Mouse (Mus musculus) midbrain, embryonic 12.5 days (tissue): ENCODE data around the gene Gm28043. TPM values are rescaled to one million over a fixed set of nuclear protein-coding genes. Genes with fewer than 3 reads are reported as not detected.
"Not testable (repeated sequence)": the region's sequence is repeated elsewhere in the genome, so short reads cannot be mapped to it uniquely, and the experiment has no call there.

ENCODE experiments used
- ATAC-seq: fragments of 200-750 bp; cut with Nextera tagmentation; 2 replicates; pipeline ENCODE4 v1.8.0; 2017; ENCODE audit warnings: low read depth, moderate TSS enrichment, moderate library complexity; ENCODE audit not compliant: low FRiP score
- H3K27ac ChIP-seq: fragments of 300-500 bp; sonication (generic); replicated peaks from 2 replicates; pipeline ENCODE4 v1.5.1; 2016; ENCODE audit warnings: mild to moderate bottlenecking
- H3K27me3 ChIP-seq: fragments of 300-500 bp; sonication (generic); 2 replicates; pipeline ENCODE4 v1.6.1; 2016; ENCODE audit warnings: mild to moderate bottlenecking
- H3K36me3 ChIP-seq: fragments of 300-500 bp; sonication (generic); 2 replicates; pipeline ENCODE4 v1.6.1; 2016
- H3K4me1 ChIP-seq: fragments of 300-500 bp; sonication (generic); 2 replicates; pipeline ENCODE4 v1.6.1; 2016
- H3K4me2 ChIP-seq: fragments of 300-500 bp; sonication (generic); replicated peaks from 2 replicates; pipeline ENCODE4 v1.6.1; 2016; ENCODE audit warnings: mild to moderate bottlenecking, moderate library complexity
- H3K4me3 ChIP-seq: fragments of 300-500 bp; sonication (generic); 2 replicates; pipeline ENCODE4 v1.5.1; 2016; ENCODE audit warnings: mild to moderate bottlenecking
- H3K9ac ChIP-seq: fragments of 300-500 bp; sonication (generic); replicated peaks from 2 replicates; pipeline ENCODE4 v1.6.1; 2016; ENCODE audit warnings: mild to moderate bottlenecking, moderate library complexity
- H3K9me3 ChIP-seq: fragments of 300-500 bp; sonication (generic); 2 replicates; pipeline ENCODE4 v1.6.1; 2016; ENCODE audit warnings: mild to moderate bottlenecking
- WGBS: fragments of 180-500 bp; shearing (Covaris S2); methylation state at CpG from one replicate; pipeline ENCODE4 v1.1.7; 2016; 5-methylcytosine and 5-hydroxymethylcytosine counted together
- polyA plus RNA-seq: library from polyadenylated mRNA; unstranded; fragments of >200 nt; fragmentation: Nextera tagmentation; extraction: Ambion mirVana; gene quantifications from 2 replicates; pipeline ENCODE4 v1.2.1, GENCODE M21; 2016

Gene Gm28043
- polyA plus RNA-seq, 1 experiment from 2014 or later = 5.0 TPM

- no peaks in the 10 kb centered on the region for H3K9me3 ChIP-seq
- WGBS = 31% methylated on average over 3 of the region's 3 CpGs
- H3K4me2 ChIP-seq = no peak overlapping the region
- no peak overlapping the region for H3K27ac ChIP-seq
- peaks cover 42% of the 10 kb centered on the region for H3K4me1 ChIP-seq
- H3K27me3 ChIP-seq = no peaks in the 10 kb centered on the region
- peak; percentile 48; the same call in 1 of the 2 replicates for ATAC-seq
- H3K9ac ChIP-seq = no peak overlapping the region
- H3K4me3 ChIP-seq = no peak overlapping the region
- peaks cover 47% of the 10 kb centered on the region for H3K36me3 ChIP-seq
These were observed 90.1 kb downstream of the Gm28043 start for GRCm38 (mm10) chr17:29704781-29705180.

- no peaks in the 10 kb centered on the region for H3K27me3 ChIP-seq
- H3K4me1 ChIP-seq = peaks cover 53% of the 10 kb centered on the region
- 90% methylated on average over 5 of the region's 5 CpGs for WGBS
- H3K9me3 ChIP-seq = no peaks in the 10 kb centered on the region
- no peak overlapping the region for H3K9ac ChIP-seq
- H3K27ac ChIP-seq = no peak overlapping the region
- no peak overlapping the region for H3K4me2 ChIP-seq
- H3K36me3 ChIP-seq = peaks cover 36% of the 10 kb centered on the region
- no peak overlapping the region for H3K4me3 ChIP-seq
- no peak for ATAC-seq
These were observed 91.2 kb downstream of the Gm28043 start for GRCm38 (mm10) chr17:29705881-29706280.

GRCm38 (mm10) chr17:29706981-29707545, 92.4 kb downstream of the Gm28043 start:
- Histone ChIP-seq H3K27ac (peak overlapping the region; percentile 60), H3K4me1 (peaks cover 64% of the 10 kb centered on the region), H3K9ac (0 out of 2 replicates have a peak overlapping the region, but pooled peaks have one; percentile 15)

GRCm38 (mm10) chr17:29708783-29709182, 94.1 kb downstream of the Gm28043 start:
- WGBS = 82% methylated on average over 5 of the region's 5 CpGs
- H3K4me1 ChIP-seq = peaks cover 61% of the 10 kb centered on the region
- H3K9me3 ChIP-seq = no peaks in the 10 kb centered on the region
- H3K36me3 ChIP-seq = peaks cover 7% of the 10 kb centered on the region
- no peak for ATAC-seq
- H3K27me3 ChIP-seq = no peaks in the 10 kb centered on the region
- no peak overlapping the region for H3K4me3 ChIP-seq
- no peak overlapping the region for H3K9ac ChIP-seq
- no peak overlapping the region for H3K4me2 ChIP-seq
- no peak overlapping the region for H3K27ac ChIP-seq

More at GRCm38 (mm10) chr17:29706981-29707545, 92.4 kb downstream of the Gm28043 start:
- Histone ChIP-seq H3K9me3 (no peaks in the 10 kb centered on the region), H3K4me2 (no peak overlapping the region), H3K27me3 (no peaks in the 10 kb centered on the region), H3K36me3 (peaks cover 24% of the 10 kb centered on the region), H3K4me3 (no peak overlapping the region)
- 49% methylated on average over 5 of the region's 5 CpGs for WGBS
- ATAC-seq = no peak

GRCm38 (mm10) chr17:29710562-29711044, 95.9 kb downstream of the Gm28043 start:
- H3K27ac ChIP-seq = peak overlapping the region; percentile 30

GRCm38 (mm10) chr17:29711076-29711744, 96.5 kb downstream of the Gm28043 start:
- Histone ChIP-seq H3K4me1 (peaks cover 66% of the 10 kb centered on the region), H3K9ac (no peak overlapping the region), H3K27ac (peak overlapping the region; percentile 30), H3K9me3 (no peaks in the 10 kb centered on the region), H3K36me3 (no peaks in the 10 kb centered on the region), H3K27me3 (no peaks in the 10 kb centered on the region), H3K4me3 (no peak overlapping the region), H3K4me2 (no peak overlapping the region)
- 78% methylated on average over 19 of the region's 19 CpGs for WGBS
- ATAC-seq = no peak

More at GRCm38 (mm10) chr17:29710562-29711044, 95.9 kb downstream of the Gm28043 start:
- H3K9me3 ChIP-seq = no peaks in the 10 kb centered on the region
- no peak overlapping the region for H3K4me2 ChIP-seq
- 78% methylated on average over 11 of the region's 11 CpGs for WGBS
- no peaks in the 10 kb centered on the region for H3K36me3 ChIP-seq
- H3K4me3 ChIP-seq = no peak overlapping the region
- peaks cover 61% of the 10 kb centered on the region for H3K4me1 ChIP-seq
- H3K27me3 ChIP-seq = no peaks in the 10 kb centered on the region
- H3K9ac ChIP-seq = no peak overlapping the region
- no peak for ATAC-seq

- no peaks in the 10 kb centered on the region for H3K27me3 ChIP-seq
- H3K36me3 ChIP-seq = no peaks in the 10 kb centered on the region
- H3K4me3 ChIP-seq = no peak overlapping the region
- 81% methylated on average over 8 of the region's 8 CpGs for WGBS
- no peak overlapping the region for H3K9ac ChIP-seq
- ATAC-seq = no peak
- no peak overlapping the region for H3K4me2 ChIP-seq
- H3K27ac ChIP-seq = peak overlapping the region; percentile 36; the same call in 1 of the 2 replicates
- peaks cover 64% of the 10 kb centered on the region for H3K4me1 ChIP-seq
- no peaks in the 10 kb centered on the region for H3K9me3 ChIP-seq
These were observed 97.2 kb downstream of the Gm28043 start for GRCm38 (mm10) chr17:29711745-29712431.

GRCm38 (mm10) chr17:29712565-29712964, 97.9 kb downstream of the Gm28043 start:
- peaks cover 61% of the 10 kb centered on the region for H3K4me1 ChIP-seq
- no peaks in the 10 kb centered on the region for H3K27me3 ChIP-seq
- H3K27ac ChIP-seq = no peak overlapping the region
- ATAC-seq = no peak
- WGBS = 75% methylated on average over 7 of the region's 7 CpGs
- no peaks in the 10 kb centered on the region for H3K36me3 ChIP-seq
- H3K4me3 ChIP-seq = no peak overlapping the region
- H3K9me3 ChIP-seq = no peaks in the 10 kb centered on the region
- no peak overlapping the region for H3K4me2 ChIP-seq
- H3K9ac ChIP-seq = no peak overlapping the region

- H3K4me2 ChIP-seq, H3K27me3 ChIP-seq, H3K27ac ChIP-seq, ATAC-seq, H3K9me3 ChIP-seq, H3K4me3 ChIP-seq, H3K9ac ChIP-seq, H3K36me3 ChIP-seq: not testable (repeated sequence)
- H3K4me1 ChIP-seq = peaks cover 49% of the 10 kb centered on the region
- WGBS = 95% methylated on average over 4 of the region's 4 CpGs
These were observed 99.1 kb downstream of the Gm28043 start for GRCm38 (mm10) chr17:29713734-29714133.

GRCm38 (mm10) chr17:29716732-29717445, 102.2 kb downstream of the Gm28043 start, which contains the start of gene Ccdc167:
Gene Ccdc167 (minus strand): TSS chr17:29717044.
- ATAC-seq = peak; percentile 96
- 5% methylated on average over 41 of the region's 41 CpGs for WGBS
- peaks cover 18% of the 10 kb centered on the region for H3K4me1 ChIP-seq

GRCm38 (mm10) chr17:29718660-29719059, 104.0 kb downstream of the Gm28043 start:
- no peak overlapping the region for H3K4me2 ChIP-seq
- no peaks in the 10 kb centered on the region for H3K27me3 ChIP-seq
- no peak for ATAC-seq
- no peak overlapping the region for H3K4me3 ChIP-seq
- 86% methylated on average over 8 of the region's 8 CpGs for WGBS
- no peak overlapping the region for H3K9ac ChIP-seq
- no peaks in the 10 kb centered on the region for H3K9me3 ChIP-seq
- peaks cover 13% of the 10 kb centered on the region for H3K4me1 ChIP-seq
- H3K36me3 ChIP-seq = no peaks in the 10 kb centered on the region
- no peak overlapping the region for H3K27ac ChIP-seq

More at GRCm38 (mm10) chr17:29716732-29717445, 102.2 kb downstream of the Gm28043 start, which contains the start of gene Ccdc167:
- H3K27me3 ChIP-seq = no peaks in the 10 kb centered on the region
- peak within 1 kb of the TSS; percentile 49; the same call in 1 of the 2 replicates for H3K27ac ChIP-seq
- H3K4me2 ChIP-seq = peak within 1 kb of the TSS; percentile 70
- peak within 1 kb of the TSS; percentile 52 for H3K4me3 ChIP-seq
- no peaks in the 10 kb centered on the region for H3K9me3 ChIP-seq
- H3K36me3 ChIP-seq = no peaks in the 10 kb centered on the region
- H3K9ac ChIP-seq = peak within 1 kb of the TSS; percentile 50
